Mouse (Mus musculus): ENCODE data around the gene Ezh1. TPM values are rescaled to one million over a fixed set of nuclear protein-coding genes. Genes with fewer than 3 reads are reported as not detected.

Ezh1 gene
- polyA plus RNA-seq, 1 experiment from 2014 or later: 13.6 TPM

- 95% methylated on average over 5 of the region's 5 CpGs for WGBS
- no peak for DNase-seq (ENCODE audit: low spot score)
- Histone ChIP-seq H3K36me3 (no peaks in the 10 kb centered on the region), H3K27me3 (ENCODE audit: low read depth, poor library complexity, severe bottlenecking) (no peaks in the 10 kb centered on the region), H3K4me1 (peaks cover 22% of the 10 kb centered on the region), H3K9me3 (replicated peaks) (no peaks in the 10 kb centered on the region), H3K4me3 (no peak overlapping the region), H3K27ac (no peak overlapping the region)
These were observed 10.5 kb upstream of the Ezh1 start for GRCm38 (mm10) chr11:101236782-101237181.

GRCm38 (mm10) chr11:101235429-101235828 is 9.2 kb upstream of the Ezh1 start:
- no peaks in the 10 kb centered on the region for H3K36me3 ChIP-seq

GRCm38 (mm10) chr11:101234124-101234523 is 7.9 kb upstream of the Ezh1 start:
- Histone ChIP-seq H3K9me3 (replicated peaks) (no peaks in the 10 kb centered on the region), H3K27me3 (ENCODE audit: low read depth, poor library complexity, severe bottlenecking) (no peaks in the 10 kb centered on the region), H3K36me3 (no peaks in the 10 kb centered on the region), H3K4me3 (no peak overlapping the region), H3K27ac (no peak overlapping the region), H3K4me1 (peaks cover 47% of the 10 kb centered on the region)
- no peak for DNase-seq (ENCODE audit: low spot score)

More at GRCm38 (mm10) chr11:101235429-101235828, 9.2 kb upstream of the Ezh1 start:
- Histone ChIP-seq H3K4me3 (no peak overlapping the region), H3K27ac (no peak overlapping the region), H3K9me3 (replicated peaks) (no peaks in the 10 kb centered on the region), H3K4me1 (peaks cover 34% of the 10 kb centered on the region), H3K27me3 (ENCODE audit: low read depth, poor library complexity, severe bottlenecking) (no peaks in the 10 kb centered on the region)
- no peak for DNase-seq (ENCODE audit: low spot score)

GRCm38 (mm10) chr11:101233240-101233639 is 7.0 kb upstream of the Ezh1 start:
- Histone ChIP-seq H3K4me3 (no peak overlapping the region), H3K36me3 (no peaks in the 10 kb centered on the region), H3K27ac (no peak overlapping the region), H3K27me3 (ENCODE audit: low read depth, poor library complexity, severe bottlenecking) (no peaks in the 10 kb centered on the region), H3K9me3 (replicated peaks) (no peaks in the 10 kb centered on the region), H3K4me1 (peaks cover 44% of the 10 kb centered on the region)
- WGBS: 91% methylated on average over 1 of the region's 1 CpGs
- no peak for DNase-seq (ENCODE audit: low spot score)

GRCm38 (mm10) chr11:101232010-101232839 is 6.0 kb upstream of the Ezh1 start:
- H3K4me3 ChIP-seq: peak overlapping the region; percentile 34
- no peaks in the 10 kb centered on the region for H3K27me3 ChIP-seq (ENCODE audit: low read depth, poor library complexity, severe bottlenecking)
- H3K9me3 ChIP-seq (replicated peaks): no peaks in the 10 kb centered on the region
- DNase-seq (ENCODE audit: low spot score): no peak
- 50% methylated on average over 6 of the region's 6 CpGs for WGBS
- H3K4me1 ChIP-seq: peaks cover 35% of the 10 kb centered on the region
- H3K36me3 ChIP-seq: no peaks in the 10 kb centered on the region
- H3K27ac ChIP-seq: peak overlapping the region; percentile 83

- peak overlapping the region; percentile 34 for H3K4me3 ChIP-seq
- peaks cover 38% of the 10 kb centered on the region for H3K4me1 ChIP-seq
- DNase-seq (ENCODE audit: low spot score): peak; percentile 56
- no peaks in the 10 kb centered on the region for H3K9me3 ChIP-seq (replicated peaks)
- WGBS: 5% methylated on average over 18 of the region's 18 CpGs
- no peaks in the 10 kb centered on the region for H3K36me3 ChIP-seq
- peak overlapping the region; percentile 83 for H3K27ac ChIP-seq
- no peaks in the 10 kb centered on the region for H3K27me3 ChIP-seq (ENCODE audit: low read depth, poor library complexity, severe bottlenecking)
These were observed 5.0 kb upstream of the Ezh1 start for GRCm38 (mm10) chr11:101230991-101231871.

- DNase-seq (ENCODE audit: low spot score): no peak
- Histone ChIP-seq H3K36me3 (no peaks in the 10 kb centered on the region), H3K4me3 (peak overlapping the region; percentile 34), H3K4me1 (peaks cover 44% of the 10 kb centered on the region), H3K9me3 (replicated peaks) (no peaks in the 10 kb centered on the region), H3K27ac (peak overlapping the region; percentile 83), H3K27me3 (ENCODE audit: low read depth, poor library complexity, severe bottlenecking) (no peaks in the 10 kb centered on the region)
- WGBS: 27% methylated on average over 5 of the region's 5 CpGs
These were observed 4.3 kb upstream of the Ezh1 start for GRCm38 (mm10) chr11:101230526-101230925.

GRCm38 (mm10) chr11:101230061-101230511 is 3.8 kb upstream of the Ezh1 start:
- 23% methylated on average over 2 of the region's 2 CpGs for WGBS
- Histone ChIP-seq H3K27ac (peak overlapping the region; percentile 83), H3K36me3 (no peaks in the 10 kb centered on the region), H3K27me3 (ENCODE audit: low read depth, poor library complexity, severe bottlenecking) (no peaks in the 10 kb centered on the region), H3K4me1 (peaks cover 48% of the 10 kb centered on the region), H3K4me3 (no peak overlapping the region), H3K9me3 (replicated peaks) (no peaks in the 10 kb centered on the region)
- no peak for DNase-seq (ENCODE audit: low spot score)

GRCm38 (mm10) chr11:101229361-101229900 is 3.2 kb upstream of the Ezh1 start:
- Histone ChIP-seq H3K9me3 (replicated peaks) (no peaks in the 10 kb centered on the region), H3K27me3 (ENCODE audit: low read depth, poor library complexity, severe bottlenecking) (no peaks in the 10 kb centered on the region; the same call in 1 of the 2 replicates), H3K27ac (peak overlapping the region; percentile 83; the same call in 1 of the 2 replicates), H3K4me1 (peaks cover 48% of the 10 kb centered on the region), H3K36me3 (no peaks in the 10 kb centered on the region), H3K4me3 (no peak overlapping the region)
- WGBS: 36% methylated on average over 8 of the region's 8 CpGs
- no peak for DNase-seq (ENCODE audit: low spot score)

GRCm38 (mm10) chr11:101225331-101226064 is 765 bp downstream of the Ezh1 start:
- no peaks in the 10 kb centered on the region for H3K36me3 ChIP-seq
- H3K4me3 ChIP-seq: peak overlapping the region; percentile 87
- peak overlapping the region; percentile 89 for H3K27ac ChIP-seq
- peaks cover 28% of the 10 kb centered on the region for H3K4me1 ChIP-seq
- DNase-seq (ENCODE audit: low spot score): no peak
- no peaks in the 10 kb centered on the region for H3K9me3 ChIP-seq (replicated peaks)
- H3K27me3 ChIP-seq (ENCODE audit: low read depth, poor library complexity, severe bottlenecking): no peaks in the 10 kb centered on the region; the same call in 1 of the 2 replicates
- 21% methylated on average over 25 of the region's 25 CpGs for WGBS

- 91% methylated on average over 3 of the region's 3 CpGs for WGBS
- Histone ChIP-seq H3K27ac (no peak overlapping the region), H3K4me3 (no peak overlapping the region), H3K4me1 (peaks cover 16% of the 10 kb centered on the region), H3K9me3 (replicated peaks) (no peaks in the 10 kb centered on the region), H3K36me3 (no peaks in the 10 kb centered on the region), H3K27me3 (ENCODE audit: low read depth, poor library complexity, severe bottlenecking) (no peaks in the 10 kb centered on the region; the same call in 1 of the 2 replicates)
- no peak for DNase-seq (ENCODE audit: low spot score)
These were observed 1.9 kb downstream of the Ezh1 start for GRCm38 (mm10) chr11:101224337-101224736.

GRCm38 (mm10) chr11:101221306-101221986 is 4.8 kb downstream of the Ezh1 start:
- H3K4me1 ChIP-seq: peaks cover 12% of the 10 kb centered on the region; the same call in 1 of the 2 replicates
- no peaks in the 10 kb centered on the region; the same call in 1 of the 2 replicates for H3K27me3 ChIP-seq (ENCODE audit: low read depth, poor library complexity, severe bottlenecking)
- H3K27ac ChIP-seq: no peak overlapping the region
- H3K9me3 ChIP-seq (replicated peaks): no peaks in the 10 kb centered on the region
- H3K36me3 ChIP-seq: no peaks in the 10 kb centered on the region
- 93% methylated on average over 8 of the region's 8 CpGs for WGBS
- H3K4me3 ChIP-seq: no peak overlapping the region
- DNase-seq (ENCODE audit: low spot score): no peak

Measured in limb, embryonic 10.5 days (tissue).